8 mouse cellular contexts compared by ENCODE assay signal in the genomic region with DNA sequence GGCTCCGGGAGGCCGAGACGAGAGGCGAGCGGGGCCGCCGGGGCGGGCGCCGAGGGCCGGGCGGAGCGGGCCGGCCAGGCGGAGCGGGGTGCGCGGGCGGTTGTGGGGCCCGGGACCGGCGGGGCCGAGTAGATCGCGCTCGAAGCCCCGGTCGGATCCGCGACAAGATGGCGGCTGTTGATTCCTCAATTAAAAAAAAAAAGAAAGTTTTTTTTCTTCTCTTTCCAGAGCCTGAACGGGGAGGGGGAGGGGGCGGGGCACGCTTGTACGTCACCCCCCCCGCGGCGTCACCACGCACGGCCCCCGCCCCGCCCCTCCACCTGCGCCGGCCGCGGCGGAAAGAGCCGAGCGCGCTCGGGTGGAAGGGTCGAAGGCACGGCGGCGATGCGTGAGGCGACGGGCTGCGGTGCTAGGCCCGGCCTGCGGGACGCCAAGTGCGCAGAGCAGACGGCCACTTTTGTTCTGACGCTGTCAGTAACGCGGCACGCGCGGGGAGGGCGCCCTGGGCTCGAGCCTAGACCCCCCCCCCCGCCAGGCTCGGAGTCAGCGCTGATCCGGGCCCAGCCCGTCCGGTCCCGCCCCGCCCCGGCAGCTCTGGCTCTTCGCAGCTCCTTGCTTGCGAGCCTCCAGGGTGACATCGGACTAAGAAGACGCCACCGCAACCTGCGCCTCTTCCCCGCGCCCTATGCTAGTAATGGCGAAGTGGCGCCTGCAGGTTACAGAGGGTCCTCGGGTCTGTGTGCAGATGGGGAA. TPM values are rescaled to one million over a fixed set of nuclear protein-coding genes. Genes with fewer than 3 reads are reported as not detected.
DNase-seq lines count a peak whose midpoint lies in the region; ATAC-seq and TF ChIP-seq lines count a peak whose summit lies in the region.

Gene Crebbp (minus strand): TSS at position 199 of the 753 bp plus-strand sequence.

- peak; percentile 64 for TF ChIP-seq POLR2A in CH12.LX (IDR thresholded peaks at IDR 0.05; ENCODE audit: low read depth, low read length)

- peaks cover 38% of the 10 kb centered on the region for H3K27me3 ChIP-seq in CH12.LX (replicated peaks)
- H3K27me3 ChIP-seq in forebrain, embryonic 12.5 days = peaks cover 14% of the 10 kb centered on the region
- H3K27me3 ChIP-seq in liver, postnatal 0 days (ENCODE audit: insufficient read depth, low read length) = no peaks in the 10 kb centered on the region
- no peaks in the 10 kb centered on the region for H3K27me3 ChIP-seq in neural tube, embryonic 14.5 days (ENCODE audit: control insufficient read depth, insufficient read depth, low read length)

- H3K79me2 ChIP-seq in CH12.LX (replicated peaks; ENCODE audit: control insufficient read depth, extremely low read depth, insufficient read depth, poor library complexity, severe bottlenecking) = peaks cover 35% of the 10 kb centered on the region

- peak within 1 kb of the TSS; percentile 96 for H3K4me2 ChIP-seq in CH12.LX (ENCODE audit: insufficient read depth, low read depth, poor library complexity, severe bottlenecking)
- peak within 1 kb of the TSS; percentile 81 for H3K4me2 ChIP-seq in forebrain, embryonic 12.5 days
- H3K4me2 ChIP-seq in liver, postnatal 0 days (ENCODE audit: low read depth, low read length) = peak within 1 kb of the TSS; percentile 93
- peak within 1 kb of the TSS; percentile 90 for H3K4me2 ChIP-seq in neural tube, embryonic 14.5 days (ENCODE audit: low read depth, low read length)

- intact Hi-C loops in heart, postnatal 10 days (cut with DNase I) = loop anchor here (2.0 to 5.0 kb wide), 4 partner anchors 53 to 372 kb away; no protein-coding TSS in a partner anchor

- under 1% methylated on average over 81 of the region's 92 CpGs for WGBS in forebrain, embryonic 12.5 days
- 1% methylated on average over 88 of the region's 92 CpGs for WGBS in large intestine, adult 2 months
- under 1% methylated on average over 50 of the region's 92 CpGs for WGBS in liver, postnatal 0 days (ENCODE audit: insufficient replicate concordance)
- WGBS in neural tube, embryonic 14.5 days = under 1% methylated on average over 44 of the region's 92 CpGs

- ATAC-seq in forebrain, embryonic 12.5 days (ENCODE audit: low FRiP score) = peak; percentile 94
- peak; percentile 93 for ATAC-seq in liver, postnatal 0 days
- ATAC-seq in neural tube, embryonic 14.5 days (ENCODE audit: low read depth) = peak; percentile 92

- dilution Hi-C loops in CH12.LX (cut with MboI; ENCODE audit: extremely low pct_ligation_motif_present, extremely low pct_unique_long_range_greater_than_20kb, low sequenced_read_pairs) = no loop called here

- H3K9me3 ChIP-seq in CH12.LX (replicated peaks; ENCODE audit: low read length) = no peaks in the 10 kb centered on the region
- H3K9me3 ChIP-seq in forebrain, embryonic 12.5 days = no peaks in the 10 kb centered on the region
- H3K9me3 ChIP-seq in liver, postnatal 0 days (ENCODE audit: low read length) = no peaks in the 10 kb centered on the region
- H3K9me3 ChIP-seq in neural tube, embryonic 14.5 days (ENCODE audit: control insufficient read depth, low read length) = no peaks in the 10 kb centered on the region

- peaks cover 7 to 27% of the 10 kb centered on the region in 2 experiments; a peak in 3 of 4 replicates for H3K4me1 ChIP-seq in CH12.LX (ENCODE audit: control insufficient read depth in 1 of 2, insufficient read depth in 2 of 2)
- H3K4me1 ChIP-seq in forebrain, embryonic 12.5 days = peaks cover 27% of the 10 kb centered on the region
- peaks cover 21% of the 10 kb centered on the region for H3K4me1 ChIP-seq in liver, postnatal 0 days (ENCODE audit: insufficient read depth)
- peaks cover 18% of the 10 kb centered on the region for H3K4me1 ChIP-seq in neural tube, embryonic 14.5 days (ENCODE audit: control insufficient read depth, insufficient read depth, low read length)

- TF ChIP-seq RAD21 in CH12.LX (IDR thresholded peaks at IDR 0.05; ENCODE audit: low read depth, low read length) = no peak

- peak; percentile 87 for DNase-seq in CH12.LX (ENCODE audit: extremely low read depth)
- peak; percentile 75 for DNase-seq in c-Kit-positive CD71-positive TER-119-negative erythroid progenitor cells, embryonic 14.5 days (ENCODE audit: low read depth)
- peak; percentile 93 to 94 for DNase-seq in heart, postnatal 10 days
- DNase-seq in large intestine, adult 2 months (ENCODE audit: low read depth, low spot score) = peak; percentile 53
- peak; percentile 95 for DNase-seq in liver, postnatal 0 days
- peak; percentile 99 for DNase-seq in testis, postnatal 10 days (ENCODE audit: low spot score)

- no peak for TF ChIP-seq CTCF in CH12.LX (conservative IDR thresholded peaks at IDR 0.05 in 1 of 2, IDR thresholded peaks at IDR 0.05 in 1 of 2; ENCODE audit: low read depth in 2 of 2, low read length in 2 of 2)
- TF ChIP-seq CTCF in liver, postnatal 0 days (IDR thresholded peaks at IDR 0.05; ENCODE audit: low read depth) = no peak

- no peak for TF ChIP-seq EP300 in CH12.LX (IDR thresholded peaks at IDR 0.05; ENCODE audit: low read length)
- no peak for TF ChIP-seq EP300 in liver, postnatal 0 days (IDR thresholded peaks at IDR 0.05; ENCODE audit: low read depth)

- in situ Hi-C loops in CH12.LX (cut with MboI; ENCODE audit: low pct_ligation_motif_present, low pct_unique_long_range_greater_than_20kb, low sequenced_read_pairs) = no loop called here

- peak within 1 kb of the TSS; percentile 79 to 82 (median 81) for H3K4me3 ChIP-seq in CH12.LX (replicated peaks in 1 of 3; ENCODE audit: low read depth in 2 of 3, low read length in 2 of 3, poor library complexity in 1 of 3)
- H3K4me3 ChIP-seq in forebrain, embryonic 12.5 days (replicated peaks) = peak within 1 kb of the TSS; percentile 96
- H3K4me3 ChIP-seq in liver, postnatal 0 days (ENCODE audit: low read depth, low read length) = peak within 1 kb of the TSS; percentile 94
- H3K4me3 ChIP-seq in neural tube, embryonic 14.5 days (ENCODE audit: low read depth, low read length) = peak within 1 kb of the TSS; percentile 91

- peaks cover 0 to 9% of the 10 kb centered on the region in 2 experiments for H3K36me3 ChIP-seq in CH12.LX (replicated peaks in 1 of 2; ENCODE audit: control insufficient read depth in 1 of 2, insufficient read depth in 1 of 2, low read length in 1 of 2)
- H3K36me3 ChIP-seq in forebrain, embryonic 12.5 days (replicated peaks) = no peaks in the 10 kb centered on the region
- H3K36me3 ChIP-seq in liver, postnatal 0 days (replicated peaks; ENCODE audit: insufficient read depth, low read length) = no peaks in the 10 kb centered on the region
- H3K36me3 ChIP-seq in neural tube, embryonic 14.5 days (ENCODE audit: control insufficient read depth, insufficient read depth, low read length) = no peaks in the 10 kb centered on the region

- peak within 1 kb of the TSS; percentile 99 for H3K9ac ChIP-seq in CH12.LX (ENCODE audit: insufficient read depth, low read depth)
- peak within 1 kb of the TSS; percentile 92 for H3K9ac ChIP-seq in forebrain, embryonic 12.5 days
- peak within 1 kb of the TSS; percentile 99 for H3K9ac ChIP-seq in liver, postnatal 0 days (replicated peaks)
- peak within 1 kb of the TSS; percentile 96 for H3K9ac ChIP-seq in neural tube, embryonic 14.5 days (replicated peaks; ENCODE audit: low read depth, low read length)

- peak within 1 kb of the TSS; percentile 15; the same call in 1 of the 2 replicates for H3K27ac ChIP-seq in CH12.LX (ENCODE audit: insufficient read depth, low read depth)
- peak within 1 kb of the TSS; percentile 97 for H3K27ac ChIP-seq in forebrain, embryonic 12.5 days
- H3K27ac ChIP-seq in liver, postnatal 0 days (ENCODE audit: low read depth) = peak within 1 kb of the TSS; percentile 99
- H3K27ac ChIP-seq in neural tube, embryonic 14.5 days (ENCODE audit: low read depth, low read length) = peak within 1 kb of the TSS; percentile 98

TF ChIP-seq in CH12.LX, 34 proteins besides CTCF, POLR2A, EP300 and RAD21:
- 0 out of 2 replicates have a peak, but pooled peaks have one; percentile 28 for TF ChIP-seq ZMIZ1 (IDR thresholded peaks at IDR 0.05; ENCODE audit: low read depth, low read length)
- TF ChIP-seq IRF4 (IDR thresholded peaks at IDR 0.05; ENCODE audit: low read depth, low read length) = peak; percentile 43; the same call in 1 of the 2 replicates
- TF ChIP-seq POLR2AphosphoS2 (IDR thresholded peaks at IDR 0.05; ENCODE audit: low read depth, low read length) = no peak
- no peak for TF ChIP-seq MYC (IDR thresholded peaks at IDR 0.05; ENCODE audit: low read depth, low read length)
- no peak for TF ChIP-seq PAX5 (IDR thresholded peaks at IDR 0.05; ENCODE audit: low read length)
- TF ChIP-seq NELFE (IDR thresholded peaks at IDR 0.05; ENCODE audit: low read depth, low read length) = peak; percentile 29; the same call in 1 of the 2 replicates
- TF ChIP-seq JUND (conservative IDR thresholded peaks at IDR 0.05; ENCODE audit: low read depth, low read length) = no peak
- peak; percentile 62; the same call in 1 of the 2 replicates for TF ChIP-seq MXI1 (IDR thresholded peaks at IDR 0.05; ENCODE audit: low read depth, low read length)
- TF ChIP-seq MAZ (IDR thresholded peaks at IDR 0.05; ENCODE audit: low read depth, low read length) = peak; percentile 91
- TF ChIP-seq HCFC1 (IDR thresholded peaks at IDR 0.05; ENCODE audit: low read depth, low read length) = peak; percentile 53
- TF ChIP-seq E2F4 (IDR thresholded peaks at IDR 0.05; ENCODE audit: insufficient replicate concordance, low read depth, low read length) = no peak
- peak; percentile 53; the same call in 1 of the 2 replicates for TF ChIP-seq MAX (IDR thresholded peaks at IDR 0.05; ENCODE audit: low read length)
- TF ChIP-seq KAT2A (IDR thresholded peaks at IDR 0.05; ENCODE audit: insufficient replicate concordance, low read length) = 0 out of 2 replicates have a peak, but pooled peaks have one; percentile 61
- peak; percentile 95 for TF ChIP-seq ZNF384 (IDR thresholded peaks at IDR 0.05; ENCODE audit: low read depth, low read length)
- peak; percentile 43; the same call in 1 of the 2 replicates for TF ChIP-seq BHLHE40 (IDR thresholded peaks at IDR 0.05; ENCODE audit: low read depth, low read length)
- TF ChIP-seq TCF12 (IDR thresholded peaks at IDR 0.05; ENCODE audit: low read depth, low read length) = peak; percentile 49; the same call in 1 of the 2 replicates

RNA-seq across cellular contexts. Expression of gene Crebbp, which starts in this region (rescaled TPM):
- 16.8 and 18.8 TPM in 2 replicates for total RNA-seq in CH12.LX (2012; rRNA removed)
- total RNA-seq in CH12.LX (2014; rRNA removed) = 4.4 and 5.4 TPM in 2 replicates
- polyA plus RNA-seq in CH12.LX (2012; ENCODE audit: insufficient read length, low read depth) = 14.7 and 16.9 TPM in 2 replicates
- polyA plus RNA-seq in forebrain, embryonic 12.5 days (2016; fragmentation: Nextera tagmentation; extraction: Ambion mirVana) = 44.7 and 50.1 TPM in 2 replicates
- total RNA-seq in heart, postnatal 10 days (2021) = 10 to 100 TPM; 56.3 to 57.2 TPM
- polyA plus RNA-seq in large intestine, adult 2 months (2012; rRNA removed) = 18.2 and 23.9 TPM in 2 replicates
- polyA plus RNA-seq in liver, postnatal 0 days (2015; fragmentation: Nextera tagmentation; extraction: Ambion mirVana) = 8.7 and 8.9 TPM in 2 replicates
- 46.4 and 55.2 TPM in 2 replicates for polyA plus RNA-seq in neural tube, embryonic 14.5 days (2014; fragmentation: Nextera tagmentation; extraction: Ambion mirVana)

Comparison
In these comparisons a context has a peak if more than half of its experiments do, and no peak if none do; other contexts are left out.
1. Peak in every context shown above with its lines: DNase-seq, ATAC-seq, H3K4me3 ChIP-seq and H3K27ac ChIP-seq.
2. H3K27ac ChIP-seq: peak in every context shown above with its lines; median percentile 99 in liver, postnatal 0 days; 98 in neural tube, embryonic 14.5 days; 97 in forebrain, embryonic 12.5 days; 15 in CH12.LX.